Mouse (Mus musculus) heart, postnatal 0 days (tissue): ENCODE data around the gene Retreg3. TPM values are rescaled to one million over a fixed set of nuclear protein-coding genes. Genes with fewer than 3 reads are reported as not detected.

Experiments used
- ATAC-seq: fragments of 200-750 bp; cut with Nextera tagmentation; 2 replicates; pipeline ENCODE4 v1.8.0; 2017; ENCODE audit warnings: low read depth, moderate number of reproducible peaks, moderate library complexity; ENCODE audit not compliant: insufficient read depth
- DNase-seq: peaks from one replicate; pipeline ENCODE4 v3.0.0-alpha.2; 2016; ENCODE audit warnings: low spot score
- H3K27ac ChIP-seq: fragments of 300-500 bp; sonication (generic); 2 replicates; pipeline ENCODE4 v1.5.1; 2014; ENCODE audit warnings: low read depth, mild to moderate bottlenecking
- H3K27me3 ChIP-seq: fragments of 300-500 bp; sonication (generic); 2 replicates; pipeline ENCODE4 v1.6.1; 2014; ENCODE audit warnings: low read length, mixed read lengths; ENCODE audit not compliant: control insufficient read depth, insufficient read depth
- H3K36me3 ChIP-seq: fragments of 300-500 bp; sonication (generic); replicated peaks from 2 replicates; pipeline ENCODE4 v1.6.1; 2014; ENCODE audit warnings: low read length, mixed read lengths; ENCODE audit not compliant: control insufficient read depth, insufficient read depth
- H3K4me1 ChIP-seq: fragments of 300-500 bp; sonication (generic); 2 replicates; pipeline ENCODE4 v1.6.1; 2014; ENCODE audit warnings: antibody characterized with exemption; ENCODE audit not compliant: control insufficient read depth, insufficient read depth
- H3K4me2 ChIP-seq: fragments of 300-500 bp; sonication (generic); 2 replicates; pipeline ENCODE4 v1.6.1; 2014; ENCODE audit warnings: low read depth, mild to moderate bottlenecking, low read length, moderate library complexity
- H3K4me3 ChIP-seq: fragments of 300-500 bp; sonication (generic); 2 replicates; pipeline ENCODE4 v1.5.1; 2014; ENCODE audit warnings: low read depth, low read length
- H3K9ac ChIP-seq: fragments of 300-500 bp; sonication (generic); replicated peaks from 2 replicates; pipeline ENCODE4 v1.6.1; 2014; ENCODE audit warnings: low read depth, low read length, mixed read lengths
- H3K9me3 ChIP-seq: fragments of 300-500 bp; sonication (generic); replicated peaks from 2 replicates; pipeline ENCODE4 v1.6.1; 2016; ENCODE audit warnings: low read length; ENCODE audit not compliant: control insufficient read depth
- CTCF ChIP-seq: IDR thresholded peaks from 2 replicates; pipeline ENCODE4 v1.5.1; 2016; ENCODE audit warnings: antibody characterized with exemption, control low read depth, low read depth
- EP300 ChIP-seq: IDR thresholded peaks from 2 replicates; pipeline ENCODE4 v1.6.1; 2016; ENCODE audit warnings: antibody characterized with exemption, low read depth
- WGBS: fragments of 180-500 bp; shearing (Covaris S2); extraction: QIAGEN DNeasy Blood & Tissue Kit; methylation state at CpG from one replicate; pipeline ENCODE4 v1.1.7; 2014; 5-methylcytosine and 5-hydroxymethylcytosine counted together
- polyA plus RNA-seq: library from polyadenylated mRNA; unstranded; fragments of >200 nt; fragmentation: Nextera tagmentation; extraction: Ambion mirVana; gene quantifications from 2 replicates; pipeline ENCODE4 v1.2.1, GENCODE M21; 2015
- total RNA-seq: library from RNA; depleted of rRNA; stranded (reverse); fragments of >200 nt; gene quantifications from 2 replicates; pipeline ENCODE4 v1.2.3, GENCODE M21; 2014; ENCODE audit warnings: low replicate concordance

Gene Retreg3
- total and polyA plus RNA-seq, 2 experiments from 2014 or later, result 11.3 to 47.6 TPM

DNA sequence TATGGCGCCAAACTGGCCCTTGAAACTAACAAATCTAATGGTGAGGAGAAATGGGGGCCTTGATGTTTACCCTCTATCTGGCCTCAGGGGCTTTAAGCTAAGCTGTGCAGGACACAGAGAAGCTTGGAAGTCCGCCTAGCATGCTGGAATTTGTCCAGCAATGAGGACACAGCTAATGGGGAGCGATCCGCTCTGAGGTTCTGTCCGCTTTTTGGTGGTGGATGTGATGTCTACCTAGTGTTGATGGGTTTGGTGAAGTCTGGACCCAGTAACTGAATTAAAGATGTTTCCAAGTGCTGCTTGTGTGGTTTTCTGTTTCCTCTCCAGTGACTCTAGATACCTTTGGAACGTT is 33.4 kb downstream of the Retreg3 start:
- H3K9me3 ChIP-seq, result no peaks in the 10 kb centered on the region
- peak overlapping the region; percentile 80 for H3K27ac ChIP-seq
- H3K4me3 ChIP-seq, result 0 out of 2 replicates have a peak overlapping the region, but pooled peaks have one; percentile 70
- H3K9ac ChIP-seq, result peak overlapping the region; percentile 67; the same call in 1 of the 2 replicates
- H3K4me1 ChIP-seq, result peaks cover 24% of the 10 kb centered on the region
- WGBS, result 69% methylated on average over 6 of the region's 6 CpGs
- 0 out of 2 replicates have a peak, but pooled peaks cover 1% of the 10 kb centered on the region for H3K27me3 ChIP-seq
- DNase-seq, result no peak
- no peak for ATAC-seq
- H3K4me2 ChIP-seq, result peak overlapping the region; percentile 76
- no peak for TF ChIP-seq CTCF
- no peak for TF ChIP-seq EP300
- H3K36me3 ChIP-seq, result peaks cover 32% of the 10 kb centered on the region

DNA sequence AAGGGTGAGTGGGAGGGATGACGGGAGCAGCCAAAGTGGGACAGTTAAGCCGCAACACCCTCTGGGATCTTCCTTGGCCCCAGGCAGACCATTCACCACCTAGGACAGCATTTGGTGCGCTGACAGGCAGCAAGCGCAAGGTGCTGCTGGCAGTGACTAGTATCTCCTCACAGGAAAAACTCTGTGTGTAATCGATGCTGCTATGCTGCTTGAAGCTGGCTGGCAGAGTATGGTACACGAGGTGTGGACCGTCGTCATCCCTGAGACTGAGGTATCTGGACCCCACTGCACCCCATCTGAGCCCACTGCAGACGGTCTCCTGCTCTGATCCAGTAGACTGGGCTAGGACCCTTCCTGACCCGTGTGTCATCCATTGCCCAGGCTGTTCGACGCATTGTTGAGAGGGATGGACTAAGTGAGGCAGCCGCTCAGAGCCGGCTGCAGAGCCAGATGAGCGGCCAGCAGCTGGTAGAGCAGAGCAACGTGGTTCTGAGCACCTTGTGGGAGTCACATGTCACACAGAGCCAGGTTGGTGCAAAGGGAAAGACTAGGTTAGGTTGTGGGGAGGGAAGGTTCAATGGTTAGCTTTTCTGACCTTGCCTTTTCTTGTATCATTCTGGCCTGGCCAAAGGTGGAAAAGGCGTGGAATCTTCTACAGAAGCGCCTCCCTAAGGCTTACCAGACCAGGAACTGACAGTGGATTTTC is 33.9 kb downstream of the Retreg3 start:
- WGBS, result 92% methylated on average over 18 of the region's 18 CpGs
- Histone ChIP-seq H3K27ac (no peak overlapping the region; the same call in 1 of the 2 replicates), H3K9ac (0 out of 2 replicates have a peak overlapping the region, but pooled peaks have one; percentile 67), H3K36me3 (peaks cover 27% of the 10 kb centered on the region), H3K27me3 (peaks cover 6% of the 10 kb centered on the region; the same call in 1 of the 2 replicates), H3K4me1 (peaks cover 24% of the 10 kb centered on the region), H3K4me2 (no peak overlapping the region), H3K9me3 (no peaks in the 10 kb centered on the region), H3K4me3 (no peak overlapping the region)
- TF ChIP-seq CTCF (no peak), EP300 (no peak)
- ATAC-seq (no peak), DNase-seq (no peak)

DNA sequence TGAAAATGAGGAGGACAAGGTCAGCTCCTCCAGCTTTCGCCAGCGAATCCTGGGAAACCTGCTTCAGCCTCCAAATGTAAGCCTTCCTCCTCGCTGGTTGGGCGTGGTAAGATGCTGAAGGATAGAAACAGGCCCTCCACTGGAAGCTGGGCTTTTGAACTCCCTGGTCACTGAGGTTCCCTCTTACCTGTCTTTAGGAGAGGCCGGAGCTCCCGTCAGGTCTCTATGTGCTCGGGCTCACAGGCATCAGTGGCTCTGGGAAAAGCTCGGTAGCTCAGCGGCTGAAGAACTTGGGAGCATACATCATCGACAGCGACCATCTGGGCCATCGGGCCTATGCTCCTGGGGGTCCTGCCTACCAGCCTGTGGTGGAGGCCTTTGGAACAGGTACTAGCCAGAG is 34.9 kb downstream of the Retreg3 start:
- Histone ChIP-seq H3K9me3 (no peaks in the 10 kb centered on the region), H3K4me2 (no peak overlapping the region), H3K27me3 (peaks cover 16% of the 10 kb centered on the region), H3K4me3 (no peak overlapping the region), H3K4me1 (peaks cover 24% of the 10 kb centered on the region), H3K36me3 (peaks cover 17% of the 10 kb centered on the region), H3K9ac (no peak overlapping the region), H3K27ac (no peak overlapping the region)
- TF ChIP-seq CTCF (no peak), EP300 (no peak)
- ATAC-seq (no peak), DNase-seq (no peak)
- WGBS, result 93% methylated on average over 12 of the region's 12 CpGs

DNA sequence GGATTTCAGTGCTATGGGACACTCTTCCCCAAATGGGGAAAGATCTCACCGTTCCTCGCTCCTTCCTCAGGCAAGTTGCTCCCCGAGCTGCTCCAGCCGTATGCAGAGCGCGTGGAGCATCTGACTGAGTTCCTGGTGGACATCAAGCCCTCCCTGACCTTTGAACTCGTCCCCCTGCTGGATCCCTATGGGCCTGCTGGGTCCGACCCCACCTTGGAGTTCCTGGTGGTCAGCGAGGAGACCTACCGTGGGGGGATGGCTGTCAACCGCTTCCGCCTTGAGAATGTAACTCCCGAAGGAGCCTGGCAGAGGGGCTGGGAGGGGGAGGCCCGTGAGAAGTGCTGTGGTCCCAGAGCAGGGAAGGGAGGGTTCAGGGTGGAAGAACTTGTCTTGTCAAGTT is 35.4 kb downstream of the Retreg3 start:
- Histone ChIP-seq H3K4me1 (peaks cover 24% of the 10 kb centered on the region), H3K9ac (no peak overlapping the region), H3K4me2 (no peak overlapping the region), H3K36me3 (peaks cover 11% of the 10 kb centered on the region), H3K9me3 (no peaks in the 10 kb centered on the region), H3K27me3 (peaks cover 22% of the 10 kb centered on the region), H3K4me3 (no peak overlapping the region), H3K27ac (no peak overlapping the region)
- DNase-seq (no peak), ATAC-seq (no peak)
- TF ChIP-seq EP300 (no peak), CTCF (no peak)
- WGBS, result 81% methylated on average over 14 of the region's 14 CpGs

DNA sequence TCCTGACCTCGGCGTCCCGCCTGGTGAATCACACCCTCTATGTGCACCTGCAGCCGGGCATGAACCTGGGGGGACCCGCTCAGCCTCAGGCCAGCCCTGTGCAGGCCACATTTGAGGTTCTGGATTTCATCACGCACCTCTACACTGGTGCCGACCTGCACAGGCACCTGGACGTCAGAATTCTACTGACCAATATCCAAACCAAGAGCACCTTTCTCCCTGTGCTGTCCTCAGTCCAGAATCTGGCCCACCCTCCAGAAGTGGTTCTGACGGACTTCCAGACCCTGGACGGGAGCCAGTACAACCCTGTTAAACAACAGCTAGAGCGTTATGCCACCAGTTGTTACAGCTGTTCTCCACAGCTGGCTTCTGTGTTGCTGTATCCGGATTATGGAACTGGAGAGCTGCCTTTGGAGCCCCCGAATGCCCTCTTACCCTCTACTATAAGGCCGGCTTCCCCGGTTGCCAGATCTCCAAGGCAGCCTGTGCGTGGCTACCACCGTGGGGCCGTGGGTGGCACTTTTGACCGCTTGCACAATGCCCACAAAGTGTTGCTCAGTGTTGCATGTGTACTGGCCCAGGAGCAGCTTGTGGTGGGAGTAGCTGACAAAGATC is 36.5 kb downstream of the Retreg3 start:
- Histone ChIP-seq H3K36me3 (peaks cover 6% of the 10 kb centered on the region; the same call in 1 of the 2 replicates), H3K27me3 (peaks cover 32% of the 10 kb centered on the region), H3K4me3 (peak overlapping the region; percentile 81), H3K27ac (peak overlapping the region; percentile 94), H3K4me2 (peak overlapping the region; percentile 95), H3K4me1 (peaks cover 24% of the 10 kb centered on the region), H3K9me3 (no peaks in the 10 kb centered on the region), H3K9ac (peak overlapping the region; percentile 87)
- 33% methylated on average over 19 of the region's 19 CpGs for WGBS
- TF ChIP-seq EP300 (no peak), CTCF (no peak)
- DNase-seq (no peak), ATAC-seq (no peak; the same call in 1 of the 2 replicates)
